Mouse (Mus musculus) adrenal gland, postnatal 10 days (tissue): ENCODE results near the gene Gpsm3. TPM values are rescaled to one million over a fixed set of nuclear protein-coding genes. Genes with fewer than 3 reads are reported as not detected.
A peak's percentile ranks its signal among the peaks of the same experiment; 100 is the strongest.

Experiments
- DNase-seq: peaks from one replicate; pipeline ENCODE4 v3.0.0; 2021; ENCODE audit warnings: mixed read lengths
- total RNA-seq, 2 experiments: library from RNA; stranded (reverse); gene quantifications; 2 replicates each; pipeline ENCODE4 v1.2.3; 2021

Gene Gpsm3
- total RNA-seq, 2 experiments from 2014 or later: 11.0 to 12.1 TPM

DNA sequence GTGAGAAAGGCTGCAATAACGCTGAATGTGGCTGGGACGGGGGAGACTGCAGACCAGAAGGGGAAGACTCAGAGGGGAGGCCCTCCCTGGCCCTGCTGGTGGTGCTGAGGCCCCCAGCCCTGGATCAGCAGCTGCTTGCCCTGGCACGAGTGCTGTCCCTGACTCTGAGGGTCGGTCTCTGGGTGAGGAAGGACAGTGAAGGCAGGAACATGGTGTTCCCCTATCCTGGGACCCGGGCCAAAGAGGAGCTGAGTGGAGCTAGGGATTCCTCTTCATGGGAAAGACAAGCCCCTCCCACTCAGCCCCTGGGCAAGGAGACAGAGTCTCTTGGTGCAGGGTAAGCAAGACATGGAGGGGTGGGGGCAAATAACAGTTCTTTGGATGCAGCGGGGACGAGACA is 6.2 kb upstream of the Gpsm3 start:
- no peak for DNase-seq

DNA sequence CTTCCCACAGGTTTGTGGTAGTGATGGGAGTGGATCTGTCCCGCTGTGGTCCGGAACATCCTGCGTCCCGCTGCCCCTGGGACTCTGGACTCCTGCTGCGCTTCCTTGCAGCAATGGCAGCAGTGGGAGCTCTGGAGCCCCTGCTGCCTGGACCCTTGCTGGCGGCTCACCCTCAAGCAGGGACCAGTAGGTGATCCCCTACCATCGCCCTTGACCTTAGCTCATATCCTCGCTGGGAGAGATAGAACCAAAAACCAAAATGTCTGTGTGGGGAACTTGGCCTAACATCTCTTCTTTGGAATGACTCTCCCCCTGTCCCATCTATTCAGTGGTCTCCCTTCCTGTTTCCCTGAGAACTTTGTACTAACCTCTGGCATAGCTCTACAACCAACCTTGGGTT is 5.8 kb upstream of the Gpsm3 start:
- no peak for DNase-seq

DNA sequence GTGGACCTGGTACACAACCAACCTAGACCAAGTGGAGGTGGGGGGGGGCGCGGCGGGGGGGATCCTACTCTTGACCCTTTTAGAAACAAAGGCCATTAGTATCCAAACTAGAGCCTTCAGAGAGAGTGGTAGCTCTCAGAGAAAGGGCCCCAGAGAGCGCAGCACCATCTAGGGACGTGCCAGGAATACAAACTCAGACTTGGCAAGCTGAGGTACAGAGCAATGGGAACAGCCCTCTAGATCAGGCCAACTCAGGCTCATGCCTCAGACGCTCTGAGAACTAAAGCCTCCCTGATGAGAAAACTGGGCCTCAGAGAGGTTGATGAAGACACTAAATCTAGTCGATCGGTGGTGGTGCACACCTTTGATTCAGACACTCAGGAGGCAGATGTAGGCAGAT is 4.5 kb upstream of the Gpsm3 start:
- no peak for DNase-seq

DNA sequence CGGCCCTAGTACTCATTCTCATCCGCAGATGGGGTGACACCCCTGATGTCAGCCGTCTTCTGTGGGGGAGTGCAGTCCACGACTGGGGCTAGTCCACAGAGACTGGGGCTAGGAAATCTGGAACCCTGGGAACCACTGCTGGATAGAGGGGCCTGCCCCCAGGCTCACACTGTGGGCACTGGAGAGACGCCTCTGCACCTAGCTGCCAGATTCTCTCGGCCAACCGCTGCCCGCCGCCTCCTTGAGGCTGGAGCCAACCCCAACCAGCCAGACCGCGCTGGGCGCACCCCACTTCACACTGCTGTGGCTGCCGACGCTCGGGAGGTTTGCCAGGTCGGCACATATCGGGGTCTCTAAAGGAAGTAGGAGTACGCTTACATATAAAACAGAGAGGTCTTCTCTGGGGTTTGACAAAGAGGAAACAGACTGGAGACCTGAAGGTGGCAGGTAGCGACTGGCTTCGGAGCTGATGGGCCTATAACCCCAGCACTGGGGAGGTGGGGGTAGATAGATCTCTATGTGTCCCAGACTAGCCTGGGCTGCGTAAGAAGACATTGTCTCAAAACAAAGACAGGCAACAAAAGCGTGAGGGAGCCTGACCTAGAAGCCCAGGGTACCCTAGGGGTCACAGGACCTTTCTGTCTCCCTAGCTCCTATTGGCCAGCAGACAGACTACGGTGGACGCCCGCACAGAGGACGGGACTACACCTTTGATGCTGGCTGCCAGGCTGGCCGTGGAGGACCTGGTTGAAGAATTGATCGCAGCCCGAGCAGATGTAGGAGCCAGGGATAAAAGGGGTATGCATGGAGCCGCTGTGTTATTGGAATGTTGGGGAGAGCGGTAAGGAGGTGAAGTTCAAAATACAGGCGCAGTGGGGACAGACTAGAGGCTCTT is 3.5 kb upstream of the Gpsm3 start:
- peak; percentile 20 for DNase-seq

DNA sequence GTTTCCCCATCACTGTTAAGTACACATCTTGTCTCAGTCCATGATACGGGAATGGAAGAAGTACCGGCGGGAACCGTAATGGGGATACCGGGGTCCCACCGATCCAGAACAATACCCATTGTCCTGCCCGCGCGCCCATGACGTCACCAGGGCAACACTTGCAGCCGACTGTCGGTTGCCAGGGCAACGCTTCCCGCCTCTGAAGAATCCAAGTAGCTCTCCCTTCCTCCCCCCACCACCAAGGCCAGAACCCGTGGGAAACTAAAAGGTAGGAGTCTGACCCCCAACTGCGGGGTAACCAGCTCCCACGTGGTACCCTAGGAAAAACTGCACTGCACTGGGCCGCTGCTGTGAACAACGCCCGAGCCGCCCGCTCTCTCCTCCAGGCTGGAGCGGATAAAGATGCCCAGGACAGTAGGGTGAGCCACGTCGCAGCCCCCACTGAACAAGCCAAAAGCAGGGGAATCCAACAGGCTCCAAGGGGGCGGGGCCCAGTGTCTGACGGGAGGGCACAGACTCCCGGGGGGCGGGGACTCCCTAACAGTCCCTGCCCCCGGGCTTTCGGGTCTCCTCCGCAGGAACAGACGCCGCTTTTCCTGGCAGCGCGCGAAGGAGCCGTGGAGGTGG is 2.7 kb upstream of the Gpsm3 start:
- DNase-seq: peak; percentile 91

DNA sequence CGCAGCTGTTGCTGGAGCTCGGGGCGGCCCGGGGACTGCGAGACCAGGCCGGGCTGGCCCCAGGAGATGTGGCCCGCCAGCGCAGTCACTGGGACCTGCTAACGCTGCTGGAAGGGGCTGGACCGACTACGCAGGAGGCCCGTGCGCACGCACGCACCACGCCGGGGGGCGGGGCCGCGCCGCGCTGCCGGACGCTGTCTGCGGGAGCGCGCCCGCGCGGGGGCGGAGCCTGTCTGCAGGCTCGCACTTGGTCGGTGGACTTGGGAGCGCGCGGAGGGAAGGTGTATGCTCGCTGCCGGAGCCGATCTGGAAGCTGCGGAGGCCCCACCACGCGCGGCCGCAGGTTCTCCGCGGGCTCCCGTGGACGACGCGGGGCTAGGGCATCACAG is 2.2 kb upstream of the Gpsm3 start:
- DNase-seq: peak; percentile 99

DNA sequence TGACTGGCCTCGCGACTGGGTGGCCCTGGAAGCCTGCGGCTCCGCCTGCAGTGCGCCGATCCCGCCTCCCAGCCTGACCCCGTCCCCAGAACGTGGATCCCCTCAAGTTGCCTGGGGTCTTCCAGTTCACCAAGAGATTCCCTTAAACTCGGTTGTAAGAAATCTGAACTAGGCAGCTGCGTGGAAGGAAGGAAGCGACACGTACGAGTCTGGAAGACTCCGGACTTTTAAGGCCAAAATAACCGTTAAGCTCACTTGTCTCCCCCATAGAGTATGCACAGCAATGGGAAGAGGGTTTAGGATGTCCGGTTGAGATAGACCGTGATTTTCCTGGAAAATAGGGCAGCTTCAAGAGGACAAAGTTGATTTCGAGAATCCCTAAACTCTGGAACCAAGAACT is 1.8 kb upstream of the Gpsm3 start:
- DNase-seq: no peak

DNA sequence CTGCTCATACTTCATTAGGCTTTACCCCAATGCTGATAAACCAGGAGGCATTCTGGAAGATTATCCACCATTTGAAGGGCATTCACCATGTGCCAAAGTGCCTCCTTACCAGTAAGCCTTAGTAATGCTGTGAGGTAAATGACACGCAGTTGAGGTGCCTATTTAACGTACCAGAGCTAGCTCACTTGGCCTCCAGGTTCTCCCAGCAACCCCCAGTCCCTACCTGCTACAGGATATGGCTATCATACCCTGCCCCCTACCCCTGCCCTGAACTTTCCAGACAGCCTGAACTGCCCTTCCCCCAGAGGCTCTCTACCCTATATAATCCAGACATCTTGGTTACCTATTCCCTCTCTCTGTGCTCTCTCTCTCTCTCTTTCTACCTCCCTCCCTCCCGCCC is 839 bp upstream of the Gpsm3 start:
- DNase-seq: no peak

DNA sequence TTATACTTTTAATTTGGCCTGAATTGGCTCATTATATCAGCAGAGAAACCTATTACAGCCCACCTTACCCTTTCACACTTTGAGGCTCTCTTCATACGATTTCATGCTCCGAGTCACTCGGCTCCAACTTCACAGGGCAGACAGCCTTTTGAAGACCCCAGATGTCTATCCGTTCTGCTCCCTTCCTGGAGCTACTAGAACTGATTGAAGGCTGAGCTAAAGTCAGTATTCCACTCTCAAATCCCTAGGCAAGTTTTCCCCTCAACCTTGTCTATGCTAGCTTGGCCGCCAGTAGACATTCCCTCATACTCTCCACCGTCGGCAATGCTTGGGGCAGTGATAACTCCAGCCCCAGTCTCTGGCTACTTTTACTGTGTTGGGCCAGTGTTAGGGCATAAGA is 400 bp upstream of the Gpsm3 start:
- DNase-seq: no peak

DNA sequence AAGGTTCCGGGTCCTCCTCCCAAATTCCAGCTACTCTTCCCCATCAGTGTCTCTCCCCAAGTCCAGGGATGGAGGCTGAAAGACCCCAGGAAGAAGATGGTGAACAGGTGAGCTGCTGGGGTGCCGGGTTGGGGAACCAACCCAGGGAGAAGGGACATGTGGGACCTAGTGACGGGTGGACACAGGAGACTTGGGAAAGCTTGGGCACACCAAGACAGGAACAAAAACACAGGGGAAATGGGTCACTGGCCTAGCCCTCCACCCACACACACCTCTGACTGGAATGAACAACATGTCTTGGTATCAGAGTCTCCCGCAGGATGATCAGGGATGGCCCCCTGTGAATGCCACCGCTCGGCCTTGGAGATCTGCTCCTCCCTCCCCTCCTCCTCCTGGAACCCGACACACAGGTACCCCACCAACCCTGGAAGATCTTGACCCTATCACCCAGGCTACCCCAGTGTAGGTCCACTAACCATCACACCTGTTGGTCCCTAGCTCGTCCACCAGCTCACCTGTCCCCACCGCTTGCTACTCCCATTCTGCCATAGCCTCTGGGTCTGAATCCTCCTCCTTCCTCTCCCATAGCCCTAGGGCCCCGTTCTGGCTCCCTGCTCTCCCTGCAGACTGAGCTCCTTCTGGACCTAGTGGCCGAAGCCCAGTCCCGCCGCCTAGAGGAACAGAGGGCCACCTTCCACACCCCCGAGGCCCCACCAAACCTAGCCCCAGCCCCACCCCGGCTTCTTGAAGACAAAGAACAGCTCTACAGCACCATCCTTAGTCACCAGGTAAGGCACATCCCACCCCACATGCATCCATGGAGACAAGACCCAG is 765 bp downstream of the Gpsm3 start:
- no peak for DNase-seq

DNA sequence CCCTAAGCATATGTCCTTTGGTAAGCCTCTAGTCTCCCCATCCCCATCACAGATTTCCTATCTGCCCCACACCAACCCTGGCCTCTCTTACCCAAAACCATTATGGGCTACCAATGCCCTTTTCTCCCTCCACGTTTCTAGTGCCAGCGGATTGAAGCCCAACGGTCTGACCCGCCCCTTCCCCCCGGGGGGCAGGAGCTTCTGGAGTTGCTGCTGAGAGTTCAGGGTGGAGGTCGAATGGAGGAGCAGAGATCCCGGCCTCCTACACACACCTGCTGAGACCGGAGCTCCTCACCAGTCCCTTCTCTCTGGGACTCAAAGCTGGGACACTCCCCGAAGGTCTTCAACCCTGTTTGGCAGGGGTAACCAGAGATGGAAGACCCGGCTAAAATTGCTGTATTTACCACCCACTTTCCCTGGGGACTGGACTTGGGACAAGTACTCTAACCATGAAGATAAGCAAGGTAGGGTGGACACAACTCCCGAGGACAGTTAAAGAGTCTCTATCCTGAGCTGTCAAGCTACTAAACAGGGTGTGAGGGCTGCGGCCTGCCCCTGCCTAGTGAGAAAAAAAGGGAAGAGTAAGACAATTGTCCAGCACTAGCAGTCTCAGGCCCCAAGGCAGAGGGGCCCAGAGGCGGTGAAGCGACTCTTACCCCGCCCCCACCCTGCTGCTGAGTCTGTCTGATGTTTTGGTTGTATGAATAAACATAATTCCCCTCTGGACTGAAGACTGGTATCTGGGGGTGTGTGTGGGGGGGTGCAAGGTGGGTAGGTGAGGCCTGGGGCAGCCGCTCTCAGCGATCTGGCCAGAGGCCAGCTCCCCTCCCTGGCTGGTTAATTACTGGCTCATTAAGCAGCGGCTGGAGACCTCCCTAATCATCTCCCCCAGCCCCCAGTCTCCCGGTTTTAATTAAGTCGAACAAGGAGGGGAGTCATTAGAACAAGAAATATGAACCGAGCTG is 1.7 kb downstream of the Gpsm3 start, which contains the start of gene Pbx2:
Pbx2 (plus strand) TSS at position 238 of the 965 bp plus-strand sequence.
- DNase-seq: peak; percentile 42

DNA sequence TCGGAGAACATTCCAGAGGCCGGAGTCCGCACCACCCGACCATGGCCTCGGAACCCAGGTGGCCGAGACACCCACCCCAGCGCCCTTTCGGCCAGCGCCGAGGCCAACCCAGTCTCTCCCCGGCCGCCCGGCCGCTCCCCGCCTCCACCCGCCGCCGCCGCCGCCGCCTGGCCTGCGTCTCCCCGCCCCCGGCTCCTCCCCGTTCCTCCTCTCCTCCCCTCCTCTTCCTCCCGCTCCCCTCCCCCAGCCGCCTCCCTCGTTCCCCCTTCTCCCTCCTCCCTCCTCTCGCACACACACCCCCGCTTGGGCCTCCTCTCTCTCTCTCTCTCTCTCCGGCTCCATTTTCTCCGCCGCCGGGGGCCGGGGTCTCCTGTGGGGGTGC is 2.4 kb downstream of the Gpsm3 start:
- DNase-seq: peak; percentile 97

DNA sequence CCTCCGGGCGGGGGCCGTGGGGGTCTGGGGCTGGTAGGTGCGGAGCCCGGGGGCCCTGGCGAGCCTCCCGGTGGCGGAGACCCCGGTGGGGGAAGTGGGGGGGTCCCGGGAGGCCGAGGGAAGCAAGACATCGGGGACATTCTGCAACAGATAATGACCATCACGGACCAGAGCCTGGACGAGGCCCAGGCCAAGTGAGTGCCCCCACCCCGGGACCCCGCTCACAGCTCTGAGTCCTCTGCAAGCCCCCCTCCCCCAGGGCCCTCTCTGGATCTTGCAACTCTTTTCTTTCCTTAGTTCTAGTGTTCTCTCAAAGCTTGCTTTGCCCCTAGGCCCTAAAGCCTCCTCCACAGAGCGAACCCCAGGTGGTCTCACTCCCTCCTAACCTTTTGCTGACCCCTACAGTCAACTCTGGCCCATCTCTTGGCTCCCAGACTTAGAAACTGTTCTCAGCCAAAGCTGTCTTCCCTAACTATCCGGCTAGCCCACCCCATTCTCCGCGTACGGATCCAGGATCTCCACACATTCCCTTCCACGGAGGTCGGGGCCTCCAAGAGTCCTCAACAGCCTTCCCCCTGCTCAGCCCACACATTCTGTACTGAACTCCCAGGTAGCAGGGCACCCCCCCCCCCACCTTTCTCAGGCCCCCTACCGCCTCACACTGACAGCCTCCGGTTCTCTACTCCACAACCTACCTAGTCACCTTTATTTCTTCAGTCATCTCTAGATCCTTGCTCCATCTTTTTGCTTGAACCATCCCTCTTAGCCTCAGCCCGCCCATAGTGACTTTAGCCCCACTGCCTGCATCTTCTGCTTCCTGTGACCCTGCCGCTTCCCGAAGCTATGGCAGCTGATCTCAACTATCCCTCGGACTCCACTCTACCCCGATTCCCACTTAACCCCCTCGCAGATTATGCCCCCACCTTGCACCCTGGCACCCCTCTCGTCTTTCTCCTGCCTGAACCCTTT is 3.3 kb downstream of the Gpsm3 start:
- peak; percentile 59 for DNase-seq

DNA sequence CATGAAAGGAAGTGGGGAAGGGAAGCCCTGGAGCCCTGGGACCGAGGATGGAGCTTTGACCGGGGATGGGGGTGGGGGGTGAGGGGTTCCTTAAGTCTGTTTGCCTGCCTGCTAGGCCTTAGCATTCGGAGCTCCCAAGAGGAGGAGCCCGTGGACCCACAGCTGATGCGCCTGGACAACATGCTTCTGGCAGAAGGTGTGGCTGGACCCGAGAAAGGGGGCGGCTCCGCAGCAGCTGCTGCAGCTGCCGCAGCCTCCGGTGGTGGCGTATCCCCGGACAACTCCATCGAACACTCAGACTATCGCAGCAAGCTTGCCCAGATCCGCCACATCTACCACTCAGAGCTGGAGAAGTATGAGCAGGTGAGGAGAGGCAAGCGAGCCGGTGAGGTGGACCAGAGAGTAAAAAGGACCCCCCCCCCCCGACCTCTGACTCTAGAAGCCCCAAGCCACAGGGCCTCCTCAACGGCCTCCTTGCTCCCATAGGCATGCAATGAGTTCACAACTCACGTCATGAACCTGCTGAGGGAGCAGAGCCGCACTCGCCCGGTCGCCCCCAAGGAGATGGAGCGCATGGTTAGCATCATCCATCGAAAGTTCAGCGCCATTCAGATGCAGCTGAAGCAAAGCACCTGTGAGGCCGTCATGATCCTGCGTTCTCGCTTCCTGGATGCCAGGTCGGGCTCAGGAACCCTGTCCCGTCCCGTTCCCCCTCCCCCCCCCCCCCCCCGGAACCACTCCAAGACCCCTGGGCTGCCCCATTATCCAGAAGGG is 4.3 kb downstream of the Gpsm3 start:
- DNase-seq: no peak

DNA sequence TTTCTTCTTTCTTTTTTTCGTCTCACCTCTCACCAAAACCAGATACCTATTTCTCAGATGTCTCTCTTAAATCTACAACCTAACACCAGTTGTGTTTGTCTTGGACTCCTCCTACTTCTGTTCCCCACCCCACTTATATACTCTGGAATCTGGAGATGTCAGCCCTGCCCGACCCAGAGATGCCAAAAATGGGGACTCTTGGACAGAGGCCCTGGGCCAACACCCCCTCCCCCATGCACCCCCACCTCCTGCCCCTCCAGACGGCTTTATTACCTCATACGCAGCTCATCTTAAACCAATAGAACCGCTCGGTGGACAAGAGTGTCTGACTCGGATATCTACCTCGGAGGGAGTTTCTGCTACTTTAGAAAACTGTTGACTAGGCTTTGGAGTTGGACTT is 6.5 kb downstream of the Gpsm3 start:
- peak; percentile 2 for DNase-seq

DNA sequence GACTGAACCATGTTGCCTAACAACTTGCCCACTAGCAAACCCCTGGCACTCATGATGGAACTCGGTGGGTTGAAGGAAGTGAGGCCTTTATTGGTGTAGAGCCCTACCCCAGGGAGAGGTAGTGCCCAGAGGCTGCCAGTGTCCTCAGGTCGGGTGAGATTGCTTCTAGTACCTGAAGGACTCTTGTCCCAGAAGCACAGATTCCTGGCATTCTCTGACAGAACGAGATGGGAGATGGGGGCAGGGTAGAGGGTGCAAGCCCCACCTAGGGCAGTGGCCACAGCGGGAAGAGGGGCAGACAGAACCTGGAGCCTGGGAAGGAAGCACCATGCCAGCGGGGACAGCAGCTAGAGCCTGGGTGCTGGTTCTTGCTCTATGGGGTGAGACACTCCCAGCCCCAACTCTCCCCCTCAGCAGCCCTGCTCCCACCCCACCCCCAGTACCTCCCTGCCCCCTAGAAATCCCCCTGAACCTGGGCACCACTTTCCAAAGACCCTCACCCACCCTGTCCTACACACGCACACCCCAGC is 8.0 kb downstream of the Gpsm3 start, which contains the start of gene Ager:
Ager (plus strand) TSS at position 297 of the 530 bp plus-strand sequence.
- no peak for DNase-seq

DNA sequence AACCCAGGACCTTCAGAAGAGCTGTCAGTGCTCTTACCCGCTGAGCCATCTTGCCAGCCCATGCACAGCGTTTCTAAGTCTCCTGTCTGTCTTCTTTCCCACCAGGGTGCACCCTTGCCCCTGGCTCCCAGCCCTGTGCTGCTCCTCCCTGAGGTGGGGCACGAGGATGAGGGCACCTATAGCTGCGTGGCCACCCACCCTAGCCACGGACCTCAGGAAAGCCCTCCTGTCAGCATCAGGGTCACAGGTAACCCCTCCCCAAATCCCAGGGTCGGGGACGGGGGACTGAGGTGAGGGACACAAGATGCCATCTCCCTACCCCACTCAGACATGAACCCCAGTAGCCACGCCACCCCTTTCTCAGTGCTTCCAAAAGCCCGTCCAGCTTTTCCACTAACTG is 10.3 kb downstream of the Gpsm3 start:
- no peak for DNase-seq

DNA sequence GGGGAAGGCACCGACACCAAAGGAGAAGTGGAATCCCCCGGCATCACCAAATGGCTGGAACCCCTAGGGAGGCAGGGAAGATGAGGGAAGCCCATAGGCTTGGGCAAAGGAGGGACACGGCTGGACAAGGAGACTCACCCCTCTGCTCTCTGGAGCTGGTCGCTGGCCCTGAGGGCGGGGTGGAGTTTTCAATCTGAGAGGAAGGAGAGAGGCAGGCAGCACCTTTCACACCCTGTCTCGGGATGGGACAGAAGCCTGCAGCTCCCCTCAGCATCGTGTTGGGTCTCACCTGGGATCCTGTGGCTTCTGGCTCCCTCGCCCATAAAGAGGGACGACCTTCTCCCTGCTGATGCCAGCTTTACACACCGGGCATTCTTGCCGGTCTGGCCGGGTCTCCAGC is 12.2 kb downstream of the Gpsm3 start:
- DNase-seq: peak; percentile 1

DNA sequence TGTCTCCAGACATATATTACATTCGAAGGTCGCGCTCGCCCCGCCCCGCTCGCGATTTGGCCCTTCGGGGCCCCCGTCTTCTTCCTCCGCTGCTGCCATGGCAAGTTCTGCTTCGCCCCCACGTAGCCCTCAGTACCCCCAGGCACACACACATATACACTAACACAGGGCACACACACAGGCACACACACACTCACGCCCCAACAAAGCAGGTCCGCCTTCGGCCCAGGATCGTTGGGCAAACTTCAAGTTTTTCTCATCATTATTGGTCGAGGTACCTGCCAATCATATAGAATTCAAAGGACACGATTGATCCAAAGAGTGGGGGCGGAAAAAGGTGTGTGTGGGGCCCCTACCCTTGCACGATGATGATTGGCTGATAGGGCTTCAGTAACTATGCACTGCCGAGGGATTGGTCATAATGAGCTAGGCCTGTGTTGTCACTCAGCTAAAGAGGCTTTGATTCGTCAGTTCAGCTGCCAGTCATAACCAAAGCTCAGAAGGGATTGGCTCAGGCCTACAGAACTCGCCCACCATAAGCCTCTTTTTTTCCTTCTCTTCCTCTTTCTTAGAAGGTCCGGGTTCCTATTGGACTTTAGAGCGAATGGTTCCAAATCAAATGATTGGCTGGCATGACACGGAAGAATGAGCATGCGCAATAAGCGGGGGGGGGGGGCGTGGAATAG is 13.9 kb downstream of the Gpsm3 start, which contains the start of gene Rnf5:
Rnf5 (minus strand) TSS at position 316 of the 686 bp plus-strand sequence.
- peak; percentile 98 for DNase-seq
